Mouse (Mus musculus): ENCODE measurements around the gene Smc6. TPM values are rescaled to one million over a fixed set of nuclear protein-coding genes. Genes with fewer than 3 reads are reported as not detected.

Gene Smc6
- total RNA-seq, 2 experiments from 2014 or later = 77.1 to 91.5 TPM

Other genes starting within 250 kb of the Smc6 start
- gene Kcns3, start 114.8 kb upstream of the Smc6 start, total RNA-seq (2014; fragmentation: Nextera tagmentation) = not detected in 2 replicates
- gene Kcns3, start 114.8 kb upstream of the Smc6 start, total RNA-seq (2017) = not detected in 2 replicates
- gene Msgn1, start 56.9 kb upstream of the Smc6 start, total RNA-seq (2014; fragmentation: Nextera tagmentation) = not detected in 2 replicates
- gene Msgn1, start 56.9 kb upstream of the Smc6 start, total RNA-seq (2017) = not detected in 2 replicates
- gene Gen1, start 85 bp upstream of the Smc6 start, total RNA-seq (2014; fragmentation: Nextera tagmentation) = 10.7 and 13.0 TPM in 2 replicates
- 20.8 and 20.9 TPM in 2 replicates for gene Gen1, start 85 bp upstream of the Smc6 start, total RNA-seq (2017)
- not detected in 2 replicates for gene Vsnl1, start 170.7 kb downstream of the Smc6 start, total RNA-seq (2014; fragmentation: Nextera tagmentation)
- not detected in 2 replicates for gene Vsnl1, start 170.7 kb downstream of the Smc6 start, total RNA-seq (2017)
- gene Rad51ap2, start 190.2 kb downstream of the Smc6 start, total RNA-seq (2014; fragmentation: Nextera tagmentation) = not detected in 2 replicates
- gene Rad51ap2, start 190.2 kb downstream of the Smc6 start, total RNA-seq (2017) = not detected in 2 replicates